Mouse (Mus musculus): ENCODE measurements around the gene Psme3.

DNA sequence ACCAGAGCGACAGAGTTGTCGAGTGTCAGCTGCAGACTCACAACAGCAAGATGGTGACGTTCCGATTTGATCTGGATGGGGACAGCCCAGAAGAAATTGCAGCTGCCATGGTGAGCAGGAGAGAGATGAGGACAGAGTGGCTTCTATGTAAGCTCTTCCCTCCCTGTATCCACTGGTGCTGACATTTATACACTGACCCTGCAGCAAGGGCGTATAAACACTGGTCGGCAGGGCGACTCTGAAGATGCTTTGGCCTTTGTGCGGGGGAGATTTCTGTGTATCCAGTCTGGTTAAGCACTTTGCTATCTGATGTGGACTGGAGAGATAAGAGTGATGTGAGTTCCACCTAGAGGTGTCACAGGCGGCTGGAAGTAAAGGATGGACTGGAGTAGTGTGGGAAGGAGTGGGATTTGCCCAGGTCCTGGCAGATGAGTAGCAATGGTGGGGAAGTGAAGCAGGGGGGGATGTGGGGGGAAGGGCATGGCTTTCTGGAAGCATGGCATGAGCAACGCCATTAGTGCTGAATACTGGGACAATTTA, 46.4 kb upstream of the Psme3 start:
- no peak for TF ChIP-seq POLR2A (IDR thresholded peaks at IDR 0.05; ENCODE audit: insufficient read depth, low read length)
- no peak for TF ChIP-seq EP300 (IDR thresholded peaks at IDR 0.05; ENCODE audit: insufficient read depth, low read depth, low read length)

Data from ES-Bruce4 (cell line).